Mouse (Mus musculus) forebrain, postnatal 0 days (tissue): Measurements from ENCODE around the gene Polr2i. TPM values are rescaled to one million over a fixed set of nuclear protein-coding genes. Genes with fewer than 3 reads are reported as not detected.
"Not testable (repeated sequence)": the region's sequence is repeated elsewhere in the genome, so short reads cannot be mapped to it uniquely, and the experiment has no call there.

Experiments
- ATAC-seq: fragments of 200-750 bp; cut with Nextera tagmentation; 2 replicates; pipeline ENCODE4 v1.8.0; 2017; ENCODE audit warnings: mild to moderate bottlenecking, moderate library complexity
- DNase-seq: peaks from one replicate; pipeline ENCODE4 v3.0.0-alpha.2; 2015
- H3K27ac ChIP-seq: fragments of 300-500 bp; sonication (generic); 2 replicates; pipeline ENCODE4 v1.5.1; 2014; ENCODE audit warnings: low read depth, mild to moderate bottlenecking, antibody characterized with exemption, low read length, moderate library complexity, mixed read lengths
- H3K27me3 ChIP-seq: fragments of 300-500 bp; sonication (generic); 2 replicates; pipeline ENCODE4 v1.6.1; 2014; ENCODE audit warnings: mild to moderate bottlenecking, low read length, mixed read lengths; ENCODE audit not compliant: insufficient read depth
- H3K36me3 ChIP-seq: fragments of 300-500 bp; sonication (generic); 2 replicates; pipeline ENCODE4 v1.6.1; 2014; ENCODE audit warnings: mild to moderate bottlenecking, moderate library complexity; ENCODE audit not compliant: insufficient read depth
- H3K4me1 ChIP-seq: fragments of 300-500 bp; sonication (generic); 2 replicates; pipeline ENCODE4 v1.6.1; 2014; ENCODE audit warnings: antibody characterized with exemption; ENCODE audit not compliant: insufficient read depth
- H3K4me2 ChIP-seq: fragments of 300-500 bp; sonication (generic); 2 replicates; pipeline ENCODE4 v1.6.1; 2014; ENCODE audit warnings: low read depth, mild to moderate bottlenecking, moderate library complexity
- H3K4me3 ChIP-seq: fragments of 300-500 bp; sonication (generic); 2 replicates; pipeline ENCODE4 v1.5.1; 2014; ENCODE audit warnings: low read depth, low read length, mixed read lengths
- H3K9ac ChIP-seq: fragments of 300-500 bp; sonication (generic); 2 replicates; pipeline ENCODE4 v1.6.1; 2014; ENCODE audit warnings: mild to moderate bottlenecking
- H3K9me3 ChIP-seq: fragments of 300-500 bp; sonication (generic); 2 replicates; pipeline ENCODE4 v1.6.1; 2016; ENCODE audit warnings: low read length
- CTCF ChIP-seq: sonication (generic); IDR thresholded peaks from 2 replicates; pipeline ENCODE4 v1.5.1; 2016; ENCODE audit warnings: antibody characterized with exemption, control low read depth, low read depth
- WGBS: fragments of 180-500 bp; shearing (Covaris S2); extraction: QIAGEN DNeasy Blood & Tissue Kit; methylation state at CpG from one replicate; pipeline ENCODE4 v1.1.7; 2014; 5-methylcytosine and 5-hydroxymethylcytosine counted together
- polyA plus RNA-seq: library from polyadenylated mRNA; unstranded; fragments of >200 nt; fragmentation: Nextera tagmentation; extraction: Ambion mirVana; gene quantifications from 2 replicates; pipeline ENCODE4 v1.2.1, GENCODE M21; 2015
- total RNA-seq: library from RNA; depleted of rRNA; stranded (reverse); fragments of >200 nt; gene quantifications from 2 replicates; pipeline ENCODE4 v1.2.3, GENCODE M21; 2014; rRNA removed

The Polr2i gene
- total RNA-seq (71.0 and 80.9 TPM in 2 replicates), polyA plus RNA-seq (186 and 247 TPM in 2 replicates)

DNA sequence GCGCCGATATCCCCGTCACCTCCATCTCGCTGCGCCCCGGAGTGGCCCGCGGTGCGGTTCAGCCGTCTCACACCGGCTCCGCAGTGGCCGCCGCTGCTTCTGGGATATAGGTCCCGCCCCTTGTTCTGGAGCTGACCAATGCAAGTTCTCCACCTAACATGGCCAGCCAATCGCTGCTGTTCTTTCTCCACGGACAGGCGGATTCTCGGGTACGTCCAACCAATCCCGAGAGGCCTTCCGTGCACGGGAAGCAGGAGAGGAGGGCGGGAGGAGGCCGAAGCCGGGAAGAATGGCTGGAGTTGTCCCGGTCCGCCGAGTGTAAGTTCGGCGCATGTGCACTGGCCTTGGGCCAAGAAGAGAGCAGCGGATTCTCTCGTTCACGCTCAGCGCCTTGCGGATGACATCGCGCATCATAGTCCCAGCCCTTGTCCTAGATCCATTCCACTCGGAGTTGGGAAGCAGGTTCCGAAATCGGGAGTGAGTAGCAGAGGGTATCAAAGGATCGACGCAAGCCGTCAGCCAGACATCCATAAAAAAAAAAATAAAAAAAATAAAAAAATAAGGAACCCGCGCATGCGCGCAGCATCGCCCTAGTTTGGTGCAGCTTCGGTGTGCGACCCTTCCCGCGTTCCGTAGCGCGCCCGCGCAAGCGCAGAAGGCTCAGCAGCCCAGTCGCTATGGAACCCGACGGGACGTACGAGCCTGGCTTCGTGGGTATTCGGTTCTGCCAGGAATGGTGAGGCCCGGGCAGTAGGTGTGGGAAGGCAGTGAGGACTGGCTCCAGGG lies at the start of gene Polr2i, which contains the start of gene Tbcb:
Polr2i (plus strand) TSS at position 280 of the 786 bp plus-strand sequence.
Tbcb (minus strand) TSS at position 604 of the 786 bp plus-strand sequence.
- DNase-seq, result peak; percentile 99
- Histone ChIP-seq H3K9ac (peak within 1 kb of the TSS; percentile 67), H3K9me3 (no peaks in the 10 kb centered on the region), H3K36me3 (peaks cover 30% of the 10 kb centered on the region), H3K4me3 (peak within 1 kb of the TSS; percentile 69), H3K4me1 (0 out of 2 replicates have a peak, but pooled peaks cover 5% of the 10 kb centered on the region), H3K27me3 (no peaks in the 10 kb centered on the region), H3K4me2 (peak within 1 kb of the TSS; percentile 64), H3K27ac (peak within 1 kb of the TSS; percentile 97)
- 1% methylated on average over 67 of the region's 67 CpGs for WGBS
- ATAC-seq, result peak; percentile 97
- no peak; the same call in 1 of the 2 replicates for TF ChIP-seq CTCF

DNA sequence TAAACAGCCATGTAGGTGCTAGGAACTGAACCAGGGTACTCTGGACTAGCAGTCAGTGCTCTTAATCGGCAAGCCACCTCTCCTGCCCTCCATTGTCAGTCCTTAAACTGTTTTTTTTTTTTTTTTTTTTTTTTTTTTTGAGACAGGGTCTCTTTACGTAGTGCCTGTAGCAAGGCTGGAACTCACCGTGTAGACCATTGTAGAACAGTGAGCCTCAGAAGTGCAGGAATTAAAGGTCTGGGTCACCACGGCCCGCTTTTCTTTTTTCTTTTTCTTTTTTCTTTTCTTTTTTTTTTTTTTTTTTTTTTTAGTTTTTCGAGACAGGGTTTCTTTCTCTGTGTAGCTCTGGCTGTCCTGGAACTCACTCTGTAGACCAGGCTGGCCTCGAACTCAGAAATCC lies 48.6 kb upstream of the Polr2i start:
- H3K4me3 ChIP-seq, ATAC-seq, H3K4me2 ChIP-seq, H3K27ac ChIP-seq, H3K9me3 ChIP-seq, H3K27me3 ChIP-seq, H3K4me1 ChIP-seq, H3K9ac ChIP-seq, DNase-seq: not testable (repeated sequence)
- WGBS, result 60% methylated on average over 7 of the region's 7 CpGs
- peaks cover 30% of the 10 kb centered on the region for H3K36me3 ChIP-seq

DNA sequence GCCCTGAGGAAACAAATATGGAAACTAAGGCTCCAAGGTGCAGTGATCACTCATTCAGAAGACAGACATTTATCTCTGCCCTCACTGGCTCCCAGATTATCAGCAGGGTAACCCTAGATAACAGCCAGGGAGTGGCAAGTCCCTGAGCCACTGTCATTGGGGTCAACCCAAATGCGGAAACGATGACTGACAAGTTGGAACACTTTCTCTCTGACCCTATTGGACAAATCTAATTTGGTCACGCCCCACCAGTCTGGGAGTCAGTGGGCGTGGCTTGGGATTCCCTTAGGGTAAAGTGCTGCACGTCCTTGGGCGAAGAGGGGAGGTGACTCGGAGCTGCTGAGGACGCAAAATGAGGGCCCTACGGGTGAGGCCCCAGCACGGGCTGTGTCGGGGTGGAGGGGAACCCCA lies 47.9 kb upstream of the Polr2i start, which contains the start of gene Cox7a1:
Cox7a1 (plus strand) TSS at position 266 of the 411 bp plus-strand sequence.
- Histone ChIP-seq H3K4me2 (peak within 1 kb of the TSS; percentile 31; the same call in 1 of the 2 replicates), H3K27me3 (no peaks in the 10 kb centered on the region), H3K9me3 (no peaks in the 10 kb centered on the region), H3K4me3 (0 out of 2 replicates have a peak within 1 kb of the TSS, but pooled peaks have one; percentile 2), H3K9ac (no peak within 1 kb of the TSS), H3K36me3 (peaks cover 30% of the 10 kb centered on the region), H3K27ac (no peak within 1 kb of the TSS), H3K4me1 (no peaks in the 10 kb centered on the region)
- ATAC-seq (peak; percentile 35; the same call in 1 of the 2 replicates), DNase-seq (peak; percentile 44)
- 8% methylated on average over 11 of the region's 11 CpGs for WGBS
- TF ChIP-seq CTCF, result no peak

DNA sequence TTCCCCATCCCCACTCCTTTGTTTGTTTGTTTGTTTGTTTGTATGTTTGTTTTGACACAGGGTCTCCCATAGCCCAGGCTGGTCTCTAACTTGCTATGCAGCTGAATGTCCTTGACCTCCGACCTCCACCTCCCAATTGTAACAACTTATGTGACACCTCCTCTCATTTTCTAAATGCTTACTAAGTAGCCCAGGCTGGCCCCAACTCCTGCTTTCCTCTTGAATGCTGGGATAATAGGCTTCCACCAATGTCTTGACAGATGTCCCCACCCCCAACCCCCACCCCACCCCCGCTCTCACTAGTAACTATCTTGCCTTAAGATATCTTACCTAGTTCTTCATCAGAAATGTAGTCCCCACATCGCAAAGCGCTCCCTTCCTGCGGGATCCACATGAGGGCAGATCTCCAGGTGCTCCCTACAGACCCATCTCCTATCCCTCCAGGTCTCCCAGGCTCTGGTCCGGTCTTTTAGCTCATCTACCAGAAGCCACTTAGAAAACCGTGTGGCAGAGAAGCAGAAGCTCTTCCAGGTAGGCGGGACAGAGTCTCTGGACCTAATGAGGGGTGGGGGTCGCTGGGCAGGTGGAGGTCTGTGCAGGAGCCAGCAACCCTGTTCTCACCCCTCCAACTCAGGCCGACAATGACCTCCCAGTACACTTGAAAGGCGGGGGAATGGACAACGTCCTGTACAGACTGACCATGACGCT lies 47.0 kb upstream of the Polr2i start:
- Histone ChIP-seq H3K4me3 (no peak overlapping the region), H3K9ac (no peak overlapping the region), H3K27ac (no peak overlapping the region), H3K4me2 (no peak overlapping the region), H3K27me3 (no peaks in the 10 kb centered on the region), H3K4me1 (no peaks in the 10 kb centered on the region), H3K36me3 (peaks cover 34% of the 10 kb centered on the region), H3K9me3 (no peaks in the 10 kb centered on the region)
- WGBS, result 80% methylated on average over 13 of the region's 13 CpGs
- no peak for TF ChIP-seq CTCF
- ATAC-seq, result no peak
- DNase-seq, result no peak

DNA sequence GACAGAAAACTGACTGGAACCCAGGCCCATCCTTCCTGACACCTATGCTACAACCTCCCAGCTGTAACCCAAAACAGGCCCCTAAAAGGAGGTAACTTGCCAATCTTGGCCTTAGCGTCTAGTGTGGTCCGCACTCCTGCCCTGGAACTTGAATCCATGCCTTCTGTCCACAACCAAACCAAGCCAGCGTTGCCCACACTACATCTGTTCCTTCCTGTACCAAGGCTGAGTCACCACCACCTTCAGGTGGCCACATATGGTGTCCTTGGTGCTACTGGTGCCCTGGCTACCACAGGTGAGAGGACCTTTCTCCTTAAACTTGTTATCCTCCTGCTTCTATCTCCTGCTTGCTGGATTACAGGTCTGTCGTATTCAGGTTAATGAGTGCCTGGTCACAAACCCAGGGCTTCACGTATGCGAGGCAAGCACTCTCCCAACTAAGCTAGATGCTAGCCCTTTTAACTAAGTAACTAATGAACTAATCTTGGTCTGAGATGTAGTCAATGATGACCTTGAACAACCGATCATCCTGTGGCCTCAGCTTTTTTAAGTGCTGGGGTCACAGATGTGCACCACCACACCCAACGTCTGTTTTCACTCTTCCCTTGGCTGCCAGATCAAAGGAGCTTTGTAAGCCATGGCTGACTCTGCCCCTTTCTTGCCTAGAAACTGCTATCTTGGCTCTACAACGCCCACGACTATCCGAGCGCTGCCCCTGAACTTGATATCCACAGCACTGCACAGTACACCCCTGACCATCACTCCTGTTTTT lies 43.2 kb upstream of the Polr2i start:
- no peak overlapping the region for H3K27ac ChIP-seq
- H3K9me3 ChIP-seq, result no peaks in the 10 kb centered on the region
- no peak overlapping the region for H3K4me2 ChIP-seq
- TF ChIP-seq CTCF, result no peak
- no peak for DNase-seq
- no peaks in the 10 kb centered on the region for H3K27me3 ChIP-seq
- no peak overlapping the region for H3K9ac ChIP-seq
- WGBS, result 87% methylated on average over 12 of the region's 12 CpGs
- H3K4me3 ChIP-seq, result no peak overlapping the region
- peaks cover 56% of the 10 kb centered on the region for H3K36me3 ChIP-seq
- ATAC-seq, result no peak
- H3K4me1 ChIP-seq, result peaks cover 5% of the 10 kb centered on the region; the same call in 1 of the 2 replicates

DNA sequence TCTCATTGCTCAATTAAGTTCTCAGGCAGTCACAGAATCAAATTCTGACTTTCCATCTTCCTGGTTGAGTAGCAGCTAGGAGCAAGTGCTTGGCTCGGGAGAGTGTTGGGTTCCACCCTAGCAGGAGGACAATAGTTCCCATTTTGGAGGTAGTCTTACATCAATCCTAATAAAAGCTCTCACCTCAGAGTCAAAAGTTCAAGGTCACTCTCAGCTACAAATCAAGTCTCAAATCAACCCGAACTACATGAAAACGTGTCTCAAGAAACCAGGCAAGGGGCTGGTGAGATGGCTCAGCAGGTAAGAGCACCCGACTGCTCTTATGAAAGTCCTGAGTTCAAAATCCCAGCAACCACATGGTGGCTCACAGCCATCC lies 42.6 kb upstream of the Polr2i start:
- Histone ChIP-seq H3K36me3 (peaks cover 56% of the 10 kb centered on the region), H3K4me1 (peaks cover 5% of the 10 kb centered on the region; the same call in 1 of the 2 replicates), H3K27ac (no peak overlapping the region), H3K4me2 (no peak overlapping the region), H3K4me3 (no peak overlapping the region), H3K9ac (no peak overlapping the region), H3K9me3 (no peaks in the 10 kb centered on the region), H3K27me3 (no peaks in the 10 kb centered on the region)
- DNase-seq, result no peak
- TF ChIP-seq CTCF, result no peak
- 90% methylated on average over 4 of the region's 4 CpGs for WGBS
- no peak for ATAC-seq
